Mouse (Mus musculus) CH12.LX (cell line): ENCODE measurements at regions not wholly inside any gene's neighbourhood (a gene's known extent, or its start where the extent isn't known, plus 50 kb on each side); places are given as distances from the start of the nearest gene placed in this dataset.
A peak's percentile ranks its signal among the peaks of the same experiment; 100 is the strongest.

Source experiments
- DNase-seq: peaks from one replicate; pipeline ENCODE4 v3.0.0-alpha.2; 2013; ENCODE audit errors: extremely low read depth
- H3K27ac ChIP-seq: 2 replicates; pipeline ENCODE4 v1.5.1; 2012; ENCODE audit warnings: low read depth, mild to moderate bottlenecking, control low read depth, moderate library complexity; ENCODE audit not compliant: insufficient read depth
- H3K27me3 ChIP-seq: replicated peaks from 2 replicates; pipeline ENCODE3; 2012; ENCODE audit warnings: inconsistent platforms
- H3K36me3 ChIP-seq, 2 experiments: replicated peaks in 1 of 2; 2 replicates each; pipeline versions ENCODE3 to v1.6.1; 2012; ENCODE audit warnings: inconsistent platforms in 1 of 2, low read length in 1 of 2, mild to moderate bottlenecking in 1 of 2, mixed read lengths in 1 of 2, moderate library complexity in 1 of 2; ENCODE audit not compliant: control insufficient read depth in 1 of 2, insufficient read depth in 1 of 2
- H3K4me1 ChIP-seq, 2 experiments: 2 replicates each; pipeline ENCODE4 v1.6.1; 2012; ENCODE audit warnings: inconsistent platforms in 1 of 2, moderate library complexity in 1 of 2; ENCODE audit not compliant: insufficient read depth in 2 of 2, control insufficient read depth in 1 of 2
- H3K4me2 ChIP-seq: 2 replicates; pipeline ENCODE4 v1.6.1; 2012; ENCODE audit warnings: low read depth, mild to moderate bottlenecking, control low read depth; ENCODE audit not compliant: poor library complexity, insufficient read depth, severe bottlenecking
- H3K4me3 ChIP-seq, 3 experiments: fragments of 150-350 bp in 1 of 3; sonication (generic) in 1 of 3; replicated peaks in 1 of 3; 2 replicates each; pipeline versions ENCODE3 to v1.5.1; 2011 to 2012; ENCODE audit warnings: low read depth in 2 of 3, low read length in 2 of 3, mild to moderate bottlenecking in 2 of 3, moderate library complexity in 2 of 3, control low read depth in 1 of 3, improper control_type of control experiment in 1 of 3, inconsistent platforms in 1 of 3, mixed read lengths in 1 of 3; ENCODE audit not compliant: poor library complexity in 1 of 3
- H3K79me2 ChIP-seq: replicated peaks from 2 replicates; pipeline ENCODE4 v1.6.1; 2012; ENCODE audit warnings: mild to moderate bottlenecking, moderate library complexity; ENCODE audit not compliant: control insufficient read depth, poor library complexity, insufficient read depth, severe bottlenecking; ENCODE audit errors: extremely low read depth
- H3K9ac ChIP-seq: 2 replicates; pipeline ENCODE4 v1.6.1; 2012; ENCODE audit warnings: low read depth, mild to moderate bottlenecking, control low read depth, moderate library complexity; ENCODE audit not compliant: insufficient read depth
- H3K9me3 ChIP-seq: replicated peaks from 2 replicates; pipeline ENCODE3; 2012; ENCODE audit warnings: low read length, inconsistent platforms, mixed read lengths
- BHLHE40 ChIP-seq: IDR thresholded peaks from 2 replicates; pipeline ENCODE4 v1.6.1; 2011; ENCODE audit warnings: mild to moderate bottlenecking, low read depth, low read length, improper control_type of control experiment
- CHD2 ChIP-seq: IDR thresholded peaks from 2 replicates; pipeline ENCODE4 v1.6.1; 2011; ENCODE audit warnings: low read length, improper control_type of control experiment
- E2F4 ChIP-seq: IDR thresholded peaks from 2 replicates; pipeline ENCODE4 v1.6.1; 2011; ENCODE audit warnings: low read depth, low read length, improper control_type of control experiment; ENCODE audit not compliant: insufficient replicate concordance
- HCFC1 ChIP-seq: IDR thresholded peaks from 2 replicates; pipeline ENCODE4 v1.6.1; 2012; ENCODE audit warnings: low read depth, mild to moderate bottlenecking, inconsistent platforms, low read length, improper control_type of control experiment
- IRF4 ChIP-seq: IDR thresholded peaks from 2 replicates; pipeline ENCODE4 v1.6.1; 2014; ENCODE audit warnings: low read depth, mild to moderate bottlenecking, inconsistent platforms, low read length, improper control_type of control experiment
- JUN ChIP-seq: IDR thresholded peaks from 2 replicates; pipeline ENCODE4 v1.6.1; 2011; ENCODE audit warnings: low read depth, mild to moderate bottlenecking, low read length, improper control_type of control experiment, moderate library complexity; ENCODE audit not compliant: insufficient read depth
- JUND ChIP-seq: conservative IDR thresholded peaks from 2 replicates; pipeline ENCODE4 v1.6.1; 2011; ENCODE audit warnings: low read depth, low read length, improper control_type of control experiment
- MAX ChIP-seq: IDR thresholded peaks from 2 replicates; pipeline ENCODE4 v1.6.1; 2011; ENCODE audit warnings: low read length, improper control_type of control experiment
- MXI1 ChIP-seq: IDR thresholded peaks from 2 replicates; pipeline ENCODE4 v1.6.1; 2011; ENCODE audit warnings: mild to moderate bottlenecking, low read depth, low read length, improper control_type of control experiment
- NRF1 ChIP-seq: IDR thresholded peaks from 2 replicates; pipeline ENCODE4 v1.6.1; 2014; ENCODE audit warnings: low read depth, mild to moderate bottlenecking, inconsistent platforms, low read length, improper control_type of control experiment, moderate library complexity
- POLR2A ChIP-seq: IDR thresholded peaks from 2 replicates; pipeline ENCODE4 v1.6.1; 2011; ENCODE audit warnings: low read depth, mild to moderate bottlenecking, improper control_type of control experiment, low read length
- RCOR1 ChIP-seq: conservative IDR thresholded peaks from 2 replicates; pipeline ENCODE4 v1.6.1; 2012; ENCODE audit warnings: low read depth, mild to moderate bottlenecking, inconsistent platforms, low read length, improper control_type of control experiment
- TBP ChIP-seq: conservative IDR thresholded peaks from 2 replicates; pipeline ENCODE4 v1.6.1; 2011; ENCODE audit warnings: low read depth, low read length, improper control_type of control experiment
- ZMIZ1 ChIP-seq: IDR thresholded peaks from 2 replicates; pipeline ENCODE4 v1.6.1; 2012; ENCODE audit warnings: low read depth, mild to moderate bottlenecking, inconsistent platforms, low read length, improper control_type of control experiment
- dilution Hi-C: fragments of 300-500 bp; cut with MboI; formaldehyde crosslinking; loops from 2 replicates; pipeline ENCODE4 v1.14.3; 2020; ENCODE audit warnings: low sequenced_read_pairs; ENCODE audit not compliant: extremely low pct_unique_long_range_greater_than_20kb, extremely low pct_ligation_motif_present
- in situ Hi-C: fragments of 300-500 bp; cut with MboI; formaldehyde crosslinking; loops from 3 replicates; pipeline ENCODE4 v1.14.3; 2019; ENCODE audit warnings: low sequenced_read_pairs, low pct_ligation_motif_present, low pct_unique_long_range_greater_than_20kb, mixed read lengths

DNA sequence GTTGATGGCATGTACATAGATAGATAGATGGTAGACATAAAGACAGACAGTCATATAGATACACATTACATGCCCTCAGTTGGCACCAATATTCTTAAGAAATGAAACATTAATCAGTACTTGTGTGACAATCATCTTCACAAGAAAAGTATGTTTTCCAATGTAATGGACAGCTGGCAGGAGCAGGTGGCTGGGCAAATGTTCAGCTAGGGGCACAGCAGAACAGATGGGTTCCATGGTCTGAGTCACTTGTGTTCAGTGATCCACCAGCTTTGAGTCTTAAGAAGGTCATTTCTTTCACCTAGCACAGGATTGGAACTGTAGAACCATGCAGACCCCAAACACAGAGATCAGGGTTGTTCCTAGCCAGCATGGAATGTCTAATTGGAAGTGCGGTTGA is 2631.2 kb upstream of the 5930422O12Rik start:
- no peaks in the 10 kb centered on the region for H3K36me3 ChIP-seq
- no peak for TF ChIP-seq NRF1
- no peak for TF ChIP-seq ZMIZ1
- no peak for TF ChIP-seq JUN
- TF ChIP-seq, all 38 proteins: peak for 0
- in situ Hi-C loops: no loop called here
- dilution Hi-C loops: no loop called here
- Histone ChIP-seq H3K27ac (no peak overlapping the region), H3K79me2 (no peaks in the 10 kb centered on the region), H3K4me1 (no peaks in the 10 kb centered on the region), H3K9ac (no peak overlapping the region), H3K4me3 (no peak overlapping the region), H3K9me3 (no peaks in the 10 kb centered on the region), H3K27me3 (no peaks in the 10 kb centered on the region), H3K4me2 (no peak overlapping the region)
- no peak for DNase-seq

DNA sequence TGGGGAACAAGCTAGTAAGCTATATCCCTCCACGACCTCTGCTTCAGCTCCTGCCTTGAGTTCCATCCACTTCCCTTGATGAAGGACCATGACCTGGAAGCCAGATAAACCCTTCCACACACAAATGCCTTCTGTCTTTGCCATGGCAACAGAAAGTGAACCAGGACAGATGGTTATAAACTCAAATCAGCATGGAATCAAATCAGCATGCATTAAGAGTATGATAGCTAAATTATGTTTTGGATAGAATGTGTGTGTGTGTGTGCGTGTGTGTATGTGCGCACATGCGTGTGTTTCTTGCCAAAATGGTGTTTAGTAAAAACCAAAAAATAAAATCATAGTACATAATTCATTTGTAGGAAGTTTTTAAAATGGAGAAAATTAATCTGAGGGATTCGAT is 2611.5 kb upstream of the 5930422O12Rik start:
- no peak overlapping the region for H3K9ac ChIP-seq
- no peak for TF ChIP-seq MAX
- no peak for TF ChIP-seq MXI1
- TF ChIP-seq HCFC1: no peak
- TF ChIP-seq CHD2: no peak
- no peak for TF ChIP-seq E2F4
- TF ChIP-seq JUND: no peak
- TF ChIP-seq, all 38 proteins: peak for 0
- Histone ChIP-seq H3K4me1 (no peaks in the 10 kb centered on the region), H3K36me3 (no peaks in the 10 kb centered on the region), H3K4me3 (no peak overlapping the region), H3K4me2 (no peak overlapping the region), H3K27ac (no peak overlapping the region), H3K27me3 (no peaks in the 10 kb centered on the region), H3K79me2 (no peaks in the 10 kb centered on the region), H3K9me3 (no peaks in the 10 kb centered on the region)
- dilution Hi-C loops (no loop called here), in situ Hi-C loops (no loop called here)
- DNase-seq: no peak

GRCm38 (mm10) chr8:30822835-30823587 is 2605.5 kb upstream of the 5930422O12Rik start:
- TF ChIP-seq TBP (no peak), E2F4 (no peak), NRF1 (no peak), RCOR1 (no peak), CHD2 (no peak), POLR2A (no peak), IRF4 (no peak), BHLHE40 (no peak)
- DNase-seq: no peak
- H3K27ac ChIP-seq: no peak overlapping the region
- in situ Hi-C loops: no loop called here
- H3K27me3 ChIP-seq: no peaks in the 10 kb centered on the region
- H3K4me3 ChIP-seq: no peak overlapping the region
- H3K79me2 ChIP-seq: no peaks in the 10 kb centered on the region
- no peaks in the 10 kb centered on the region for H3K36me3 ChIP-seq
- H3K4me2 ChIP-seq: peak overlapping the region; percentile 15; the same call in 1 of the 2 replicates
- no peaks in the 10 kb centered on the region; a peak in 1 of 4 replicates for H3K4me1 ChIP-seq
- H3K9me3 ChIP-seq: no peaks in the 10 kb centered on the region
- dilution Hi-C loops: no loop called here
- no peak overlapping the region for H3K9ac ChIP-seq
